Mouse (Mus musculus) urinary bladder, postnatal 14 days (tissue): ENCODE results near the gene A930009A15Rik.

Experiments used
- DNase-seq: peaks from one replicate; pipeline ENCODE4 v3.0.0; 2021; ENCODE audit warnings: low spot score

Gene A930009A15Rik

GRCm38 (mm10) chr10:115581971-115582370 lies 12.2 kb downstream of the A930009A15Rik start:
- DNase-seq, result no peak

- DNase-seq, result no peak
Measured at GRCm38 (mm10) chr10:115583071-115583470, 13.3 kb downstream of the A930009A15Rik start.

GRCm38 (mm10) chr10:115584656-115585055 lies 14.9 kb downstream of the A930009A15Rik start:
- DNase-seq, result no peak

- DNase-seq, result no peak
Measured at GRCm38 (mm10) chr10:115585491-115586245, 15.9 kb downstream of the A930009A15Rik start.

GRCm38 (mm10) chr10:115586246-115587231 lies 16.8 kb downstream of the A930009A15Rik start:
- peak; percentile 32 for DNase-seq

- peak; percentile 36 for DNase-seq
Measured at GRCm38 (mm10) chr10:115587301-115587969, 17.6 kb downstream of the A930009A15Rik start, which contains the start of gene Lgr5. TSS of gene Lgr5 (minus strand) at chr10:115587780.

GRCm38 (mm10) chr10:115587979-115588378 lies 18.2 kb downstream of the A930009A15Rik start:
- DNase-seq, result no peak

GRCm38 (mm10) chr10:115593221-115593620 lies 23.4 kb downstream of the A930009A15Rik start:
- DNase-seq, result peak; percentile 57

- DNase-seq, result peak; percentile 15
Measured at GRCm38 (mm10) chr10:115593651-115594050, 23.9 kb downstream of the A930009A15Rik start.

- no peak for DNase-seq
Measured at GRCm38 (mm10) chr10:115595748-115596147, 26.0 kb downstream of the A930009A15Rik start.

- peak; percentile 19 for DNase-seq
Measured at GRCm38 (mm10) chr10:115617456-115618287, 47.9 kb downstream of the A930009A15Rik start.

GRCm38 (mm10) chr10:115618288-115618856 lies 48.6 kb downstream of the A930009A15Rik start:
- no peak for DNase-seq

GRCm38 (mm10) chr10:115623481-115623880 lies 53.7 kb downstream of the A930009A15Rik start:
- no peak for DNase-seq

GRCm38 (mm10) chr10:115623956-115624671 lies 54.3 kb downstream of the A930009A15Rik start:
- DNase-seq, result peak; percentile 4

- no peak for DNase-seq
Measured at GRCm38 (mm10) chr10:115624957-115625356, 55.2 kb downstream of the A930009A15Rik start.

- no peak for DNase-seq
Measured at GRCm38 (mm10) chr10:115626678-115627077, 56.9 kb downstream of the A930009A15Rik start.
